Mouse (Mus musculus) midbrain, postnatal 0 days (tissue): ENCODE measurements at regions not wholly inside any gene's neighbourhood (a gene's known extent, or its start where the extent isn't known, plus 50 kb on each side); places are given as distances from the start of the nearest gene placed in this dataset.
A peak's percentile ranks its signal among the peaks of the same experiment; 100 is the strongest.

Source experiments
- ATAC-seq: fragments of 200-750 bp; cut with Nextera tagmentation; 2 replicates; pipeline ENCODE4 v1.8.0; 2017; ENCODE audit warnings: moderate number of reproducible peaks, mild to moderate bottlenecking, moderate TSS enrichment, moderate library complexity; ENCODE audit not compliant: low FRiP score
- DNase-seq: peaks from one replicate; pipeline ENCODE4 v3.0.0-alpha.2; 2015; ENCODE audit warnings: low spot score
- H3K27ac ChIP-seq: fragments of 300-500 bp; sonication (generic); 2 replicates; pipeline ENCODE4 v1.5.1; 2014; ENCODE audit warnings: low read depth, mild to moderate bottlenecking, low read length, mixed read lengths
- H3K27me3 ChIP-seq: fragments of 300-500 bp; sonication (generic); 2 replicates; pipeline ENCODE4 v1.6.1; 2014; ENCODE audit warnings: low read length, control low read depth, mixed read lengths; ENCODE audit not compliant: insufficient read depth
- H3K36me3 ChIP-seq: fragments of 300-500 bp; sonication (generic); 2 replicates; pipeline ENCODE4 v1.6.1; 2014; ENCODE audit warnings: low read length, control low read depth, mixed read lengths; ENCODE audit not compliant: insufficient read depth
- H3K4me1 ChIP-seq: fragments of 300-500 bp; sonication (generic); 2 replicates; pipeline ENCODE4 v1.6.1; 2014; ENCODE audit warnings: mild to moderate bottlenecking, control low read depth, antibody characterized with exemption, low read length, mixed read lengths; ENCODE audit not compliant: insufficient read depth
- H3K4me2 ChIP-seq: fragments of 300-500 bp; sonication (generic); 2 replicates; pipeline ENCODE4 v1.6.1; 2014; ENCODE audit warnings: low read depth, mild to moderate bottlenecking, low read length, mixed read lengths; ENCODE audit not compliant: poor library complexity, severe bottlenecking
- H3K4me3 ChIP-seq: fragments of 300-500 bp; sonication (generic); 2 replicates; pipeline ENCODE4 v1.5.1; 2014; ENCODE audit warnings: low read depth, mild to moderate bottlenecking, low read length, moderate library complexity
- H3K9ac ChIP-seq: fragments of 300-500 bp; sonication (generic); replicated peaks from 2 replicates; pipeline ENCODE4 v1.6.1; 2014; ENCODE audit warnings: mild to moderate bottlenecking, low read length, moderate library complexity, mixed read lengths; ENCODE audit not compliant: poor library complexity, severe bottlenecking
- H3K9me3 ChIP-seq: fragments of 300-500 bp; sonication (generic); 2 replicates; pipeline ENCODE4 v1.6.1; 2016; ENCODE audit warnings: low read length, control low read depth
- CTCF ChIP-seq: IDR thresholded peaks from 2 replicates; pipeline ENCODE4 v1.5.1; 2016; ENCODE audit warnings: antibody characterized with exemption, mild to moderate bottlenecking
- WGBS: fragments of 180-500 bp; shearing (Covaris S2); extraction: QIAGEN DNeasy Blood & Tissue Kit; methylation state at CpG from one replicate; pipeline ENCODE4 v1.1.7; 2014; 5-methylcytosine and 5-hydroxymethylcytosine counted together

- H3K36me3 ChIP-seq, result no peaks in the 10 kb centered on the region
- ATAC-seq (no peak), DNase-seq (no peak)
- no peak overlapping the region for H3K27ac ChIP-seq
- H3K4me3 ChIP-seq, result no peak overlapping the region
- TF ChIP-seq CTCF, result no peak
- no peaks in the 10 kb centered on the region for H3K27me3 ChIP-seq
- no peak overlapping the region for H3K9ac ChIP-seq
- no peaks in the 10 kb centered on the region for H3K9me3 ChIP-seq
- H3K4me2 ChIP-seq, result no peak overlapping the region
- no peaks in the 10 kb centered on the region for H3K4me1 ChIP-seq
Measured at GRCm38 (mm10) chr1:193466306-193466705, 96.2 kb upstream of the Camk1g start.

- H3K27me3 ChIP-seq, result no peaks in the 10 kb centered on the region
- DNase-seq (peak; percentile 36), ATAC-seq (no peak)
- no peak for TF ChIP-seq CTCF
- no peaks in the 10 kb centered on the region for H3K36me3 ChIP-seq
- H3K27ac ChIP-seq, result no peak overlapping the region
- no peak overlapping the region for H3K9ac ChIP-seq
- WGBS, result 70% methylated on average over 5 of the region's 5 CpGs
- no peak overlapping the region for H3K4me2 ChIP-seq
- no peaks in the 10 kb centered on the region for H3K4me1 ChIP-seq
- no peak overlapping the region for H3K4me3 ChIP-seq
- H3K9me3 ChIP-seq, result no peaks in the 10 kb centered on the region
Measured at GRCm38 (mm10) chr1:193459735-193460134, 89.6 kb upstream of the Camk1g start.

GRCm38 (mm10) chr1:193457908-193458307 is 87.8 kb upstream of the Camk1g start:
- no peak for TF ChIP-seq CTCF
- peak; percentile 19 for DNase-seq
- Histone ChIP-seq H3K9me3 (no peaks in the 10 kb centered on the region), H3K27me3 (no peaks in the 10 kb centered on the region), H3K9ac (no peak overlapping the region), H3K4me3 (no peak overlapping the region), H3K4me2 (no peak overlapping the region), H3K27ac (no peak overlapping the region), H3K4me1 (no peaks in the 10 kb centered on the region), H3K36me3 (no peaks in the 10 kb centered on the region)
- 89% methylated on average over 2 of the region's 2 CpGs for WGBS
- no peak for ATAC-seq

- DNase-seq, result peak; percentile 38
- Histone ChIP-seq H3K27me3 (no peaks in the 10 kb centered on the region), H3K9me3 (no peaks in the 10 kb centered on the region), H3K4me3 (no peak overlapping the region), H3K4me2 (no peak overlapping the region), H3K9ac (no peak overlapping the region), H3K36me3 (no peaks in the 10 kb centered on the region), H3K4me1 (peaks cover 10% of the 10 kb centered on the region; the same call in 1 of the 2 replicates), H3K27ac (no peak overlapping the region)
- no peak for TF ChIP-seq CTCF
- WGBS, result 65% methylated on average over 2 of the region's 2 CpGs
- no peak for ATAC-seq
Measured at GRCm38 (mm10) chr1:193453654-193454053, 83.6 kb upstream of the Camk1g start.

- Histone ChIP-seq H3K9me3 (no peaks in the 10 kb centered on the region), H3K27ac (no peak overlapping the region), H3K4me1 (peaks cover 10% of the 10 kb centered on the region; the same call in 1 of the 2 replicates), H3K9ac (no peak overlapping the region), H3K27me3 (no peaks in the 10 kb centered on the region), H3K4me2 (no peak overlapping the region), H3K36me3 (no peaks in the 10 kb centered on the region), H3K4me3 (no peak overlapping the region)
- ATAC-seq (no peak), DNase-seq (no peak)
- no peak for TF ChIP-seq CTCF
- WGBS, result 60% methylated on average over 4 of the region's 4 CpGs
Measured at GRCm38 (mm10) chr1:193451471-193452135, 81.5 kb upstream of the Camk1g start.

- no peak for TF ChIP-seq CTCF
- no peaks in the 10 kb centered on the region for H3K36me3 ChIP-seq
- ATAC-seq (no peak), DNase-seq (no peak)
- 42% methylated on average over 3 of the region's 3 CpGs for WGBS
- H3K4me1 ChIP-seq, result peaks cover 10% of the 10 kb centered on the region; the same call in 1 of the 2 replicates
- no peaks in the 10 kb centered on the region for H3K9me3 ChIP-seq
- no peak overlapping the region for H3K9ac ChIP-seq
- H3K27ac ChIP-seq, result no peak overlapping the region
- H3K27me3 ChIP-seq, result no peaks in the 10 kb centered on the region
- H3K4me3 ChIP-seq, result no peak overlapping the region
- no peak overlapping the region for H3K4me2 ChIP-seq
Measured at GRCm38 (mm10) chr1:193450814-193451213, 80.7 kb upstream of the Camk1g start.
